In the genomic region with DNA sequence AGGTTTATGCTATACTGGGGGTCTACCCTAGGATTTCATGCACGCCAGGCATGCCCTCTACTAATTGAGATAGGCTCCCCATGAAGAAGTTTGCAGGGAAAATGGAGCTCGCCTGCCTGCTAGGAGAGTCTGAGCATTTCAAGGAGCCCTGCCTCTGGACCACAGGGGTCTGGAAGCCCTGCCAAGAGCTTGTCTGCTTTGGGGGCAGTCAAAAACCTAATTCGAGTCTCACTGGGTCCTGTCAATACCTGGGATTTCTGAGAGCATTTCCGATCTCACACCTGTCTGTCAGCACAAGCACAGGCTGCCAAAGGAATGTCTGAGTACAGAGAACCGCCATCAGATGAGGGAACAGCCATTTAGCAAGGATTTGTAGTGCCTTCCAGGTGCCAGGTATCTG, we compare ENCODE assay signal across 12 mouse cellular contexts. TPM values are rescaled to one million over a fixed set of nuclear protein-coding genes. Genes with fewer than 3 reads are reported as not detected.
A peak's percentile ranks its signal among the peaks of the same experiment; 100 is the strongest.
DNase-seq lines count a peak whose midpoint lies in the region; ATAC-seq and TF ChIP-seq lines count a peak whose summit lies in the region.
"Had no signal": no experiment of that assay in that cellular context is flagged by ENCODE, and none has a peak within 500 bp of the region (broad histone marks: within the 10 kb centered on the region; RNA-seq: fewer than 3 reads in every experiment).

No protein-coding gene starts in this region.

- WGBS in embryonic facial prominence, embryonic 13.5 days: 45% methylated on average over 5 of the region's 5 CpGs
- 38% methylated on average over 5 of the region's 5 CpGs for WGBS in embryonic facial prominence, embryonic 10.5 days
- WGBS in kidney, postnatal 0 days: 68% methylated on average over 5 of the region's 5 CpGs
- 53% methylated on average over 5 of the region's 5 CpGs for WGBS in limb, embryonic 13.5 days
- WGBS in hindbrain, embryonic 12.5 days: 39% methylated on average over 5 of the region's 5 CpGs
- WGBS in midbrain, postnatal 0 days: 56% methylated on average over 5 of the region's 5 CpGs

- peak overlapping the region; percentile 92 for H3K27ac ChIP-seq in embryonic facial prominence, embryonic 13.5 days
- H3K27ac ChIP-seq in embryonic facial prominence, embryonic 10.5 days (replicated peaks): no peak overlapping the region
- peak overlapping the region; percentile 97 for H3K27ac ChIP-seq in kidney, postnatal 0 days
- H3K27ac ChIP-seq in limb, embryonic 13.5 days: peak overlapping the region; percentile 89; the same call in 1 of the 2 replicates
- no peak overlapping the region for H3K27ac ChIP-seq in hindbrain, embryonic 12.5 days
- H3K27ac ChIP-seq in midbrain, postnatal 0 days (ENCODE audit: low read depth, low read length): no peak overlapping the region

- no peak for ATAC-seq in embryonic facial prominence, embryonic 13.5 days (ENCODE audit: insufficient number of reproducible peaks, insufficient read depth, low FRiP score, low TSS enrichment, low read depth)
- no peak for ATAC-seq in kidney, postnatal 0 days (replicated peaks; ENCODE audit: low FRiP score, low read depth)
- ATAC-seq in limb, embryonic 13.5 days (ENCODE audit: low FRiP score, low read depth): no peak
- no peak for ATAC-seq in hindbrain, embryonic 12.5 days (ENCODE audit: low FRiP score)
- no peak for ATAC-seq in midbrain, postnatal 0 days (ENCODE audit: low FRiP score)

- no peak overlapping the region; the same call in 1 of the 2 replicates for H3K4me2 ChIP-seq in embryonic facial prominence, embryonic 13.5 days
- no peak overlapping the region for H3K4me2 ChIP-seq in kidney, postnatal 0 days (ENCODE audit: low read length)
- no peak overlapping the region for H3K4me2 ChIP-seq in limb, embryonic 13.5 days (replicated peaks)
- H3K4me2 ChIP-seq in hindbrain, embryonic 12.5 days (replicated peaks): no peak overlapping the region
- no peak overlapping the region for H3K4me2 ChIP-seq in midbrain, postnatal 0 days (ENCODE audit: low read depth, low read length, poor library complexity, severe bottlenecking)

- no peak for DNase-seq in embryonic facial prominence, embryonic 10.5 days (ENCODE audit: low spot score)
- no peak for DNase-seq in kidney, postnatal 0 days (ENCODE audit: low spot score)
- no peak for DNase-seq in kidney, postnatal 25 days
- DNase-seq in midbrain, postnatal 0 days (ENCODE audit: low spot score): no peak

- H3K36me3 ChIP-seq in embryonic facial prominence, embryonic 13.5 days: no peaks in the 10 kb centered on the region
- H3K36me3 ChIP-seq in embryonic facial prominence, embryonic 10.5 days (replicated peaks): no peaks in the 10 kb centered on the region
- H3K36me3 ChIP-seq in kidney, postnatal 0 days (ENCODE audit: insufficient read depth, low read length): no peaks in the 10 kb centered on the region
- H3K36me3 ChIP-seq in E14TG2a.4 (ENCODE audit: insufficient read depth, low read length): no peaks in the 10 kb centered on the region
- H3K36me3 ChIP-seq in limb, embryonic 13.5 days: no peaks in the 10 kb centered on the region
- H3K36me3 ChIP-seq in hindbrain, embryonic 12.5 days: no peaks in the 10 kb centered on the region
- no peaks in the 10 kb centered on the region for H3K36me3 ChIP-seq in midbrain, postnatal 0 days (ENCODE audit: insufficient read depth, low read length)

- peaks cover 13% of the 10 kb centered on the region for H3K27me3 ChIP-seq in embryonic facial prominence, embryonic 13.5 days
- H3K27me3 ChIP-seq in embryonic facial prominence, embryonic 10.5 days (replicated peaks; ENCODE audit: low read depth, poor library complexity, severe bottlenecking): peaks cover 90% of the 10 kb centered on the region
- H3K27me3 ChIP-seq in kidney, postnatal 0 days (ENCODE audit: insufficient read depth, low read length): no peaks in the 10 kb centered on the region
- H3K27me3 ChIP-seq in E14TG2a.4 (ENCODE audit: insufficient read depth, low read length): 0 out of 2 replicates have a peak, but pooled peaks cover 2% of the 10 kb centered on the region
- peaks cover 24% of the 10 kb centered on the region for H3K27me3 ChIP-seq in limb, embryonic 13.5 days
- H3K27me3 ChIP-seq in hindbrain, embryonic 12.5 days: peaks cover 67% of the 10 kb centered on the region
- H3K27me3 ChIP-seq in midbrain, postnatal 0 days (ENCODE audit: insufficient read depth, low read length): peaks cover 33% of the 10 kb centered on the region

- H3K4me3 ChIP-seq in embryonic facial prominence, embryonic 13.5 days: no peak overlapping the region
- no peak overlapping the region for H3K4me3 ChIP-seq in embryonic facial prominence, embryonic 10.5 days
- no peak overlapping the region for H3K4me3 ChIP-seq in kidney, postnatal 0 days (replicated peaks; ENCODE audit: low read depth, low read length)
- peak overlapping the region; percentile 74; the same call in 1 of the 2 replicates for H3K4me3 ChIP-seq in E14TG2a.4 (replicated peaks; ENCODE audit: low read length)
- H3K4me3 ChIP-seq in limb, embryonic 13.5 days: no peak overlapping the region
- no peak overlapping the region for H3K4me3 ChIP-seq in hindbrain, embryonic 12.5 days
- no peak overlapping the region for H3K4me3 ChIP-seq in midbrain, postnatal 0 days (ENCODE audit: low read depth, low read length)

- TF ChIP-seq CTCF in kidney, postnatal 0 days (IDR thresholded peaks at IDR 0.05; ENCODE audit: low read depth): no peak
- TF ChIP-seq CTCF in E14TG2a.4 (conservative IDR thresholded peaks at IDR 0.05; ENCODE audit: low read length): no peak
- TF ChIP-seq CTCF in midbrain, postnatal 0 days (IDR thresholded peaks at IDR 0.05): no peak

- no peaks in the 10 kb centered on the region for H3K9me3 ChIP-seq in embryonic facial prominence, embryonic 13.5 days
- H3K9me3 ChIP-seq in embryonic facial prominence, embryonic 10.5 days: no peaks in the 10 kb centered on the region
- no peaks in the 10 kb centered on the region for H3K9me3 ChIP-seq in kidney, postnatal 0 days (replicated peaks; ENCODE audit: low read length)
- H3K9me3 ChIP-seq in E14TG2a.4 (ENCODE audit: low read length): no peaks in the 10 kb centered on the region
- no peaks in the 10 kb centered on the region for H3K9me3 ChIP-seq in limb, embryonic 13.5 days
- H3K9me3 ChIP-seq in hindbrain, embryonic 12.5 days (replicated peaks): no peaks in the 10 kb centered on the region
- H3K9me3 ChIP-seq in midbrain, postnatal 0 days (ENCODE audit: low read length): no peaks in the 10 kb centered on the region

- peaks cover 43% of the 10 kb centered on the region for H3K4me1 ChIP-seq in embryonic facial prominence, embryonic 13.5 days
- peaks cover 52% of the 10 kb centered on the region for H3K4me1 ChIP-seq in embryonic facial prominence, embryonic 10.5 days
- H3K4me1 ChIP-seq in kidney, postnatal 0 days (replicated peaks; ENCODE audit: insufficient read depth, low read length): peaks cover 31% of the 10 kb centered on the region
- H3K4me1 ChIP-seq in E14TG2a.4 (replicated peaks; ENCODE audit: low read depth, low read length): peaks cover 92% of the 10 kb centered on the region
- H3K4me1 ChIP-seq in limb, embryonic 13.5 days: peaks cover 57% of the 10 kb centered on the region
- H3K4me1 ChIP-seq in hindbrain, embryonic 12.5 days: peaks cover 24% of the 10 kb centered on the region
- H3K4me1 ChIP-seq in midbrain, postnatal 0 days (ENCODE audit: insufficient read depth, low read length): peaks cover 10% of the 10 kb centered on the region

- no peak overlapping the region for H3K9ac ChIP-seq in embryonic facial prominence, embryonic 13.5 days
- H3K9ac ChIP-seq in kidney, postnatal 0 days (ENCODE audit: low read depth, low read length): no peak overlapping the region
- H3K9ac ChIP-seq in limb, embryonic 13.5 days: 0 out of 2 replicates have a peak overlapping the region, but pooled peaks have one; percentile 19
- no peak overlapping the region for H3K9ac ChIP-seq in hindbrain, embryonic 12.5 days
- H3K9ac ChIP-seq in midbrain, postnatal 0 days (replicated peaks; ENCODE audit: low read length, poor library complexity, severe bottlenecking): no peak overlapping the region

RNA-seq across cellular contexts. Expression of gene Irf1, which starts 5.2 kb away (rescaled TPM):
- 8.6 and 9.5 TPM in 2 replicates for polyA plus RNA-seq in embryonic facial prominence, embryonic 13.5 days (2015; fragmentation: Nextera tagmentation; extraction: Ambion mirVana)
- 5.6 and 7.0 TPM in 2 replicates for polyA plus RNA-seq in embryonic facial prominence, embryonic 10.5 days (2016; fragmentation: Nextera tagmentation; extraction: Ambion mirVana)
- 14.0 and 17.9 TPM in 2 replicates for polyA plus RNA-seq in kidney, postnatal 0 days (2015; fragmentation: Nextera tagmentation; extraction: Ambion mirVana)
- polyA plus RNA-seq in limb, embryonic 13.5 days (2015; fragmentation: Nextera tagmentation; extraction: Ambion mirVana): 9.7 and 10.1 TPM in 2 replicates
- polyA plus RNA-seq in hindbrain, embryonic 12.5 days (2016; fragmentation: Nextera tagmentation; extraction: Ambion mirVana): 4.1 and 4.5 TPM in 2 replicates
- total RNA-seq in midbrain, postnatal 0 days (2014; rRNA removed): 0.93 and 3.2 TPM in 2 replicates
- polyA plus RNA-seq in midbrain, postnatal 0 days (2015; fragmentation: Nextera tagmentation; extraction: Ambion mirVana): 3.2 and 4.0 TPM in 2 replicates

RNA-seq across cellular contexts. Expression of gene Gm17334, which starts 8.4 kb away (rescaled TPM):
- polyA plus RNA-seq in embryonic facial prominence, embryonic 13.5 days (2015; fragmentation: Nextera tagmentation; extraction: Ambion mirVana): not detected in 2 replicates
- not detected in 2 replicates for polyA plus RNA-seq in embryonic facial prominence, embryonic 10.5 days (2016; fragmentation: Nextera tagmentation; extraction: Ambion mirVana)
- 0.20 and 0.21 TPM in 2 replicates for polyA plus RNA-seq in kidney, postnatal 0 days (2015; fragmentation: Nextera tagmentation; extraction: Ambion mirVana)
- polyA plus RNA-seq in limb, embryonic 13.5 days (2015; fragmentation: Nextera tagmentation; extraction: Ambion mirVana): 0.22 TPM in 1 of 2 replicates, not detected in the other
- not detected in 2 replicates for polyA plus RNA-seq in hindbrain, embryonic 12.5 days (2016; fragmentation: Nextera tagmentation; extraction: Ambion mirVana)
- 0.57 TPM in 1 of 2 replicates, not detected in the other for total RNA-seq in midbrain, postnatal 0 days (2014; rRNA removed)
- polyA plus RNA-seq in midbrain, postnatal 0 days (2015; fragmentation: Nextera tagmentation; extraction: Ambion mirVana): not detected in 2 replicates
- polyA plus RNA-seq: erythroblast, embryonic 14.5 days had no signal

RNA-seq across cellular contexts. Expression of gene Il5, which starts 44.0 kb away (rescaled TPM):
- polyA plus RNA-seq in embryonic facial prominence, embryonic 13.5 days (2015; fragmentation: Nextera tagmentation; extraction: Ambion mirVana): not detected in 2 replicates
- polyA plus RNA-seq in embryonic facial prominence, embryonic 10.5 days (2016; fragmentation: Nextera tagmentation; extraction: Ambion mirVana): not detected in 2 replicates
- not detected in 2 replicates for polyA plus RNA-seq in kidney, postnatal 0 days (2015; fragmentation: Nextera tagmentation; extraction: Ambion mirVana)
- polyA plus RNA-seq in limb, embryonic 13.5 days (2015; fragmentation: Nextera tagmentation; extraction: Ambion mirVana): not detected in 2 replicates
- polyA plus RNA-seq in hindbrain, embryonic 12.5 days (2016; fragmentation: Nextera tagmentation; extraction: Ambion mirVana): not detected in 2 replicates
- total RNA-seq in midbrain, postnatal 0 days (2014; rRNA removed): not detected in 2 replicates
- 0.15 and 0.30 TPM in 2 replicates for polyA plus RNA-seq in midbrain, postnatal 0 days (2015; fragmentation: Nextera tagmentation; extraction: Ambion mirVana)
- total RNA-seq: adrenal gland, postnatal 14 days; gastrocnemius, postnatal 10 days; layer of hippocampus, postnatal 25 days had no signal
- polyA plus RNA-seq: erythroblast, embryonic 14.5 days had no signal

RNA-seq across cellular contexts. Expression of gene Rad50, which starts 57.5 kb away (rescaled TPM):
- 33.2 and 33.6 TPM in 2 replicates for polyA plus RNA-seq in embryonic facial prominence, embryonic 13.5 days (2015; fragmentation: Nextera tagmentation; extraction: Ambion mirVana)
- 24.6 and 25.8 TPM in 2 replicates for polyA plus RNA-seq in embryonic facial prominence, embryonic 10.5 days (2016; fragmentation: Nextera tagmentation; extraction: Ambion mirVana)
- polyA plus RNA-seq in kidney, postnatal 0 days (2015; fragmentation: Nextera tagmentation; extraction: Ambion mirVana): 21.3 and 21.6 TPM in 2 replicates
- 30.4 TPM in 2 replicates for polyA plus RNA-seq in limb, embryonic 13.5 days (2015; fragmentation: Nextera tagmentation; extraction: Ambion mirVana)
- polyA plus RNA-seq in hindbrain, embryonic 12.5 days (2016; fragmentation: Nextera tagmentation; extraction: Ambion mirVana): 18.5 and 21.4 TPM in 2 replicates
- 5.2 and 5.8 TPM in 2 replicates for total RNA-seq in midbrain, postnatal 0 days (2014; rRNA removed)
- 8.9 and 10.0 TPM in 2 replicates for polyA plus RNA-seq in midbrain, postnatal 0 days (2015; fragmentation: Nextera tagmentation; extraction: Ambion mirVana)

Comparison
In these comparisons a context has a peak if more than half of its experiments do, and no peak if none do; other contexts are left out.
1. H3K27ac ChIP-seq: peak in embryonic facial prominence, embryonic 13.5 days (single experiment), kidney, postnatal 0 days (single experiment) and limb, embryonic 13.5 days (single experiment); none in embryonic facial prominence, embryonic 10.5 days (single experiment), hindbrain, embryonic 12.5 days (single experiment) and midbrain, postnatal 0 days (single experiment).